Mouse (Mus musculus) testis, adult 2 months (tissue): ENCODE results near the gene Foxo1. TPM values are rescaled to one million over a fixed set of nuclear protein-coding genes. Genes with fewer than 3 reads are reported as not detected.

Experiments
- H3K27ac ChIP-seq: fragments of 200-500 bp; 2 replicates; pipeline ENCODE4 v1.5.1; 2012; ENCODE audit warnings: low read depth, low read length; ENCODE audit not compliant: control insufficient read depth, insufficient read depth
- H3K27me3 ChIP-seq: fragments of 200-500 bp; 2 replicates; pipeline ENCODE4 v1.6.1; 2012; ENCODE audit warnings: mild to moderate bottlenecking, low read length, moderate library complexity; ENCODE audit not compliant: control insufficient read depth, insufficient read depth
- H3K36me3 ChIP-seq: fragments of 200-500 bp; 2 replicates; pipeline ENCODE4 v1.6.1; 2012; ENCODE audit warnings: mild to moderate bottlenecking, low read length; ENCODE audit not compliant: control insufficient read depth, insufficient read depth
- H3K4me1 ChIP-seq: fragments of 200-500 bp; 2 replicates; pipeline ENCODE4 v1.6.1; 2012; ENCODE audit warnings: low read length; ENCODE audit not compliant: control insufficient read depth, insufficient read depth
- H3K4me3 ChIP-seq: fragments of 200-500 bp; 2 replicates; pipeline ENCODE4 v1.5.1; 2012; ENCODE audit warnings: low read depth, mild to moderate bottlenecking, low read length, moderate library complexity, mixed read lengths; ENCODE audit not compliant: control insufficient read depth
- CTCF ChIP-seq: fragments of 200-500 bp; IDR thresholded peaks from 2 replicates; pipeline ENCODE4 v1.5.1; 2012; ENCODE audit warnings: low read depth, mild to moderate bottlenecking, inconsistent platforms, low read length, moderate library complexity; ENCODE audit not compliant: control insufficient read depth, insufficient read depth, insufficient replicate concordance
- POLR2A ChIP-seq: fragments of 200-500 bp; IDR thresholded peaks from 2 replicates; pipeline ENCODE4 v1.6.1; 2012; ENCODE audit warnings: low read depth, mild to moderate bottlenecking, inconsistent platforms, low read length, moderate library complexity; ENCODE audit not compliant: control insufficient read depth
- polyA plus RNA-seq: library from polyadenylated mRNA; depleted of rRNA; stranded (reverse); fragments of >200 nt; gene quantifications from 2 replicates; pipeline ENCODE4 v1.2.3, GENCODE M21; 2012

Gene Foxo1
- polyA plus RNA-seq, 1 experiment = 2.2 TPM

GRCm38 (mm10) chr3:52257782-52258441, 10.2 kb upstream of the Foxo1 start:
- TF ChIP-seq POLR2A = no peak
- peak; percentile 36; the same call in 1 of the 2 replicates for TF ChIP-seq CTCF
- H3K4me3 ChIP-seq = no peak overlapping the region
- H3K27ac ChIP-seq = no peak overlapping the region
- H3K4me1 ChIP-seq = 0 out of 2 replicates have a peak, but pooled peaks cover 2% of the 10 kb centered on the region
- no peaks in the 10 kb centered on the region for H3K27me3 ChIP-seq
- no peaks in the 10 kb centered on the region for H3K36me3 ChIP-seq

- no peaks in the 10 kb centered on the region for H3K27me3 ChIP-seq
- TF ChIP-seq CTCF (no peak), POLR2A (no peak)
- no peak overlapping the region for H3K4me3 ChIP-seq
- no peak overlapping the region for H3K27ac ChIP-seq
- 0 out of 2 replicates have a peak, but pooled peaks cover 2% of the 10 kb centered on the region for H3K4me1 ChIP-seq
- H3K36me3 ChIP-seq = no peaks in the 10 kb centered on the region
Measured at GRCm38 (mm10) chr3:52258532-52258931, 9.6 kb upstream of the Foxo1 start.

GRCm38 (mm10) chr3:52262431-52263161, 5.5 kb upstream of the Foxo1 start:
- Histone ChIP-seq H3K36me3 (no peaks in the 10 kb centered on the region), H3K27me3 (no peaks in the 10 kb centered on the region), H3K4me1 (peaks cover 6% of the 10 kb centered on the region; the same call in 1 of the 2 replicates), H3K4me3 (no peak overlapping the region), H3K27ac (no peak overlapping the region)
- TF ChIP-seq POLR2A = no peak
- peak; percentile 83; the same call in 1 of the 2 replicates for TF ChIP-seq CTCF

GRCm38 (mm10) chr3:52264354-52264753, 3.8 kb upstream of the Foxo1 start:
- Histone ChIP-seq H3K4me1 (peaks cover 4% of the 10 kb centered on the region; the same call in 1 of the 2 replicates), H3K27me3 (no peaks in the 10 kb centered on the region), H3K36me3 (no peaks in the 10 kb centered on the region), H3K27ac (no peak overlapping the region), H3K4me3 (no peak overlapping the region)
- no peak for TF ChIP-seq CTCF
- no peak for TF ChIP-seq POLR2A

GRCm38 (mm10) chr3:52266606-52267160, 1.5 kb upstream of the Foxo1 start:
- no peaks in the 10 kb centered on the region for H3K27me3 ChIP-seq
- H3K4me3 ChIP-seq = peak overlapping the region; percentile 13; the same call in 1 of the 2 replicates

GRCm38 (mm10) chr3:52267293-52267651, 864 bp upstream of the Foxo1 start:
- Histone ChIP-seq H3K27me3 (no peaks in the 10 kb centered on the region), H3K4me1 (peaks cover 13% of the 10 kb centered on the region), H3K27ac (no peak overlapping the region; the same call in 1 of the 2 replicates), H3K36me3 (no peaks in the 10 kb centered on the region), H3K4me3 (peak overlapping the region; percentile 89)
- no peak for TF ChIP-seq POLR2A
- no peak for TF ChIP-seq CTCF

More at GRCm38 (mm10) chr3:52266606-52267160, 1.5 kb upstream of the Foxo1 start:
- no peak for TF ChIP-seq POLR2A
- no peak for TF ChIP-seq CTCF
- H3K36me3 ChIP-seq = no peaks in the 10 kb centered on the region
- H3K4me1 ChIP-seq = peaks cover 13% of the 10 kb centered on the region
- H3K27ac ChIP-seq = no peak overlapping the region

- Histone ChIP-seq H3K4me1 (peaks cover 13% of the 10 kb centered on the region), H3K36me3 (no peaks in the 10 kb centered on the region), H3K27me3 (no peaks in the 10 kb centered on the region), H3K4me3 (peak overlapping the region; percentile 88), H3K27ac (peak overlapping the region; percentile 75)
- no peak for TF ChIP-seq POLR2A
- TF ChIP-seq CTCF = no peak
Measured at GRCm38 (mm10) chr3:52268487-52268736, 276 bp downstream of the Foxo1 start.
